Mouse (Mus musculus): ENCODE measurements around the gene Ctnnbl1.

- TF ChIP-seq POLR2A (IDR thresholded peaks at IDR 0.05; ENCODE audit: borderline replicate concordance, low read depth, low read length) (no peak), CTCF (IDR thresholded peaks at IDR 0.05; ENCODE audit: low read depth, low read length) (no peak)
These were observed 77.7 kb downstream of the Ctnnbl1 start for GRCm38 (mm10) chr2:157814965-157815283.

Measured in bone marrow macrophage, adult 2 months (primary cell).